Mouse (Mus musculus) lung, postnatal 0 days (tissue): ENCODE measurements around the gene Mfsd4b2. TPM values are rescaled to one million over a fixed set of nuclear protein-coding genes. Genes with fewer than 3 reads are reported as not detected.
"Not testable (repeated sequence)": the region's sequence is repeated elsewhere in the genome, so short reads cannot be mapped to it uniquely, and the experiment has no call there.

ENCODE experiments used
- ATAC-seq: fragments of 200-750 bp; cut with Nextera tagmentation; 2 replicates; pipeline ENCODE4 v1.8.0; 2017; ENCODE audit warnings: moderate library complexity
- DNase-seq: peaks from one replicate; pipeline ENCODE4 v3.0.0-alpha.2; 2016; ENCODE audit warnings: low spot score
- H3K27ac ChIP-seq: fragments of 300-500 bp; sonication (generic); 2 replicates; pipeline ENCODE4 v1.5.1; 2014; ENCODE audit warnings: antibody characterized with exemption, mild to moderate bottlenecking, low read length, mixed read lengths
- H3K27me3 ChIP-seq: fragments of 300-500 bp; sonication (generic); replicated peaks from 2 replicates; pipeline ENCODE4 v1.6.1; 2014; ENCODE audit warnings: low read length, mixed read lengths; ENCODE audit not compliant: insufficient read depth
- H3K36me3 ChIP-seq: fragments of 300-500 bp; sonication (generic); 2 replicates; pipeline ENCODE4 v1.6.1; 2014; ENCODE audit warnings: low read length, mixed read lengths; ENCODE audit not compliant: insufficient read depth
- H3K4me1 ChIP-seq: fragments of 300-500 bp; sonication (generic); 2 replicates; pipeline ENCODE4 v1.6.1; 2014; ENCODE audit warnings: antibody characterized with exemption, low read depth, low read length, mixed read lengths; ENCODE audit not compliant: insufficient read depth
- H3K4me2 ChIP-seq: fragments of 300-500 bp; sonication (generic); replicated peaks from 2 replicates; pipeline ENCODE4 v1.6.1; 2014; ENCODE audit warnings: low read depth, mild to moderate bottlenecking, low read length, moderate library complexity, mixed read lengths
- H3K4me3 ChIP-seq: fragments of 300-500 bp; sonication (generic); 2 replicates; pipeline ENCODE4 v1.5.1; 2014; ENCODE audit warnings: low read depth, low read length
- H3K9ac ChIP-seq: fragments of 300-500 bp; sonication (generic); replicated peaks from 2 replicates; pipeline ENCODE4 v1.6.1; 2014; ENCODE audit warnings: low read depth, mild to moderate bottlenecking
- H3K9me3 ChIP-seq: fragments of 300-500 bp; sonication (generic); 2 replicates; pipeline ENCODE4 v1.6.1; 2016; ENCODE audit warnings: low read length, mixed read lengths
- CTCF ChIP-seq: IDR thresholded peaks from 2 replicates; pipeline ENCODE4 v1.5.1; 2016; ENCODE audit warnings: antibody characterized with exemption, mild to moderate bottlenecking
- EP300 ChIP-seq: IDR thresholded peaks from 2 replicates; pipeline ENCODE4 v1.6.1; 2016; ENCODE audit warnings: antibody characterized with exemption, mild to moderate bottlenecking, control low read depth
- WGBS: fragments of 180-500 bp; shearing (Covaris S2); extraction: QIAGEN DNeasy Blood & Tissue Kit; methylation state at CpG from one replicate; pipeline ENCODE4 v1.1.7; 2014; 5-methylcytosine and 5-hydroxymethylcytosine counted together
- polyA plus RNA-seq: library from polyadenylated mRNA; unstranded; fragments of >200 nt; fragmentation: Nextera tagmentation; extraction: Ambion mirVana; gene quantifications from 2 replicates; pipeline ENCODE4 v1.2.1, GENCODE M21; 2015

Gene Mfsd4b2
- polyA plus RNA-seq, 1 experiment from 2014 or later, result not detected

DNA sequence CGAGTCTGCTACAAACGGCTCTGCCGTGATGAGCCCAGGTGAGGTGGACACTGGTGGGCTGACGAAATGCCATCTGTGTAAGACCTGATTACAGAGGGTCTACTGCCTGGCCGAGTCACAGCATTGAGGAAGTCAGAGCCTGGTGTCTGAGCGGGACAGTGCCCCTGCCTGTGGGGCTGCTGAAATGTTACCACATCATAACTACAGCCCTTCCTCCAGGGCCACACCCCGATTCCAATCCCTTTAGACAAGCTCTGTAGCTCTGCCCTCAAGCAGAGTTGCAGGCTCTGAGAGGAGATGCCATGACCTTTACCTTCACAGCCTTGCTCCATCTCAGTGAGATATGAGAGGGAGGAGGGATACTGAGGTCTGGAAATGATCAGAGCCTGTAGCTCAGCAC, 9.8 kb upstream of the Mfsd4b2 start:
- Histone ChIP-seq H3K4me2 (no peak overlapping the region), H3K9me3 (no peaks in the 10 kb centered on the region), H3K27me3 (no peaks in the 10 kb centered on the region), H3K4me3 (no peak overlapping the region), H3K27ac (no peak overlapping the region), H3K36me3 (no peaks in the 10 kb centered on the region), H3K4me1 (no peaks in the 10 kb centered on the region), H3K9ac (no peak overlapping the region)
- TF ChIP-seq CTCF (no peak), EP300 (no peak)
- DNase-seq, result no peak
- 70% methylated on average over 7 of the region's 7 CpGs for WGBS
- ATAC-seq, result no peak

DNA sequence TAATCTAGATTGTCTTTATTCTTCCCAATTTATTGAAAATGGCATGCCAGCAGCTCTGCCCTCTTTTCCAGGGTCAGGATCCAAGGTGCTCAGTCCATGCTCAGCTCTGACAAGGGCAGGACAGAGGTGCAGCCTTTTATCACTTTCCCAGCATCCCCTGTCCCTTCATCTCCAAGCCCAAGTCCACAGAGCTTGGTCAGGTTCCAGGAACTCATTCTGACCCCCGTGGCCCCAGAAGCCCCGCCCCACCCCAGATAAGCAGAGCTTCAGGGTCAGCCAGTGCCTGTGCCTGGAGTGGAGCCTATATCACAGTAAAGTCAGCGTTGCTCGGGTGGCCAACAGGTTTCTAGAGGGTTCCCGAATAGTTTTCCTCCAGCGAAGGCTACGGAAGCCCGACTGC, 2.2 kb downstream of the Mfsd4b2 start:
- not testable (repeated sequence) for H3K27ac ChIP-seq, H3K36me3 ChIP-seq, H3K27me3 ChIP-seq, ATAC-seq, H3K4me2 ChIP-seq, DNase-seq, H3K4me3 ChIP-seq, H3K4me1 ChIP-seq, H3K9ac ChIP-seq, H3K9me3 ChIP-seq
- WGBS, result 61% methylated on average over 8 of the region's 8 CpGs

DNA sequence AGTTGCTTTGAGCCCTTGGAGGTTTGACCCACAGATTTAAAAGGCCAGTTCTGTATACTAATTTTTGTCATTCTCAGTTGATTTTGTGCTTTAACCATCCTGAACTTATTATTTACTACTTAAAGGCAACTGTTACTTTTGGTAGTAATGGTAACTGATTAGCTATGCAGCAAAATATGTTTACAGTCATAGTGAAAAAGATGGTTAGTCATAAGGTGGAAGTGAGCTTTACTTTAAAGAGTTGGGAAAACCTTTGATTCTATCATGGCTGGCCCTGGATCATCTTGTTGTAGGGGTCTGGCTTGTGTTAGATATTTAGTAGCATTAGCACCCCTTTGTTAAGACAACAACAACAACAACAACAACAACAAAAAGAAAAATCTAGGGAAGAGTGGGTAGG, 14.1 kb downstream of the Mfsd4b2 start:
- Histone ChIP-seq H3K4me3 (no peak overlapping the region), H3K4me1 (no peaks in the 10 kb centered on the region), H3K4me2 (no peak overlapping the region), H3K9ac (no peak overlapping the region), H3K27me3 (no peaks in the 10 kb centered on the region), H3K9me3 (no peaks in the 10 kb centered on the region), H3K36me3 (no peaks in the 10 kb centered on the region), H3K27ac (no peak overlapping the region)
- DNase-seq (no peak), ATAC-seq (no peak)
- no peak for TF ChIP-seq EP300
- no peak for TF ChIP-seq CTCF

DNA sequence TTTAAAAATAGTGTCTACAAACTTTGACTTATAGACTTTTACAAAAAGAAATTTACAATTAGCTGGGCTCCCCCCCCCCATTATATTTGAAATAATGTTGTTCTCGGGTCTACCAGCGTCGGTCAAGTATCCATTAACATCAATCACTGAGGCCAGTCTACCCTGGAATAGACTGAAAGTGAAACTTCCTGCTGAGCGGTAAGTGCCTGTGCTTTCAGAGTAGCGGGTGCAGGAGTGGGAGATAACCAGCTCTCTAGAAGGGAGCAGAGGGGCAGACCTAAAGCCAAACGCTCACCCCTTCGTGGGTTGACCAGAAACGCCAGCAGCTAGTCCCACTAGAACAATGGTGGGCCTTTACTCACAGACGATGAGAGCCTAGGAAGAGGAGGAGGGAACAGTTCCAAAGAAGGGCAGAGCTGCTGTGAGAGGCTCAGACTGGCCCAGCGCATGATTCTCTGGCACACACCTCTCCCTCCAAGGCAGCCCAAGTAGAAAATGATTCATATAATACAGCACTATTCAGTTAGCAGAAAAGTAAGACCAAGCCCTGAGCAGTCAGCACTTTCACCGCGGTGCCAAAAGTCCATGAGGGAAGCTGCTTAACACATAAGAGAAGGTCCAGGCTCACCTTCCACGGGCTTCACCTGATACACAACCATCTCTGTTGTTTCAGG, 17.8 kb downstream of the Mfsd4b2 start:
- WGBS, result 48% methylated on average over 13 of the region's 13 CpGs
- peak overlapping the region; percentile 19; the same call in 1 of the 2 replicates for H3K4me3 ChIP-seq
- no peaks in the 10 kb centered on the region for H3K4me1 ChIP-seq

DNA sequence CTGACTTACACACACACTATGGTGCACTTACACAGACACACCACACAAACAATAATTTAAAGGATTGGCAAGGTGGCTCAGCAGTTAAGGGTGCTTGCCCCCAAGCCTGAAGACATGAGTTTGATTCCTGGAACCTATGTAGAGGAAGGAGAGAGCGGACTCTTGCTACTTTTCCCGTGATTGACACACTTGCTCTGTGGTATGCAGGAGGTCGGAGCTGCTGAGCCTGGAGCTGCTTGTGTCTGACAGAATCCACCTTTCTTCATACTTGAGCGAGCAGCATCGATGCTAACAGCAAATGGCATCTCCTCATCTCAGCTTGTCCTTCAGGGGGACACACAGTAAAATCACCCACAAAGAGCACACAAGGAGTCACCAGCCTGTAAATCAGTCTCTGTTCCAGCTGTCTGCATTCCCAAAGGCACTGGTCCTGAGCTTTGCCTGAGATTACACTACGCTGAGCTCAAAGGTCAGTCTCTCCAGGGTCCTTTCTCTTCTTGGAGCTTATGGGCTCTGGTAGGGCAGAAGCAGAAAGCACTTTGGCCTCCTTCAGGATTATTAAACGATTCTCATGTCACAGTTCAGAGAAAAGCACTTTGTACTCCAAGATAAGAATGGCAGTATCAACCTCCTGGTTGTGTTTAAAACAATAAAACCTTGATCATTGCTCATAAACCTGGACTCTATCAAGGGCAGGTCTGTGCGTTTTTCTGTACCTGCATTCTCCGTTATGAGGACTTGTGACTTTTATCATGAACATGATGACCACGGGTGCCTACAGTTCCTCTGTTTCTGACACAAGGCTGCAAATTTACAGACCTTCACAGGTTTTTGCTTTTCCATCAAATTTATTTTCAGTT, 19.7 kb downstream of the Mfsd4b2 start:
- H3K4me3 ChIP-seq, result no peak overlapping the region
- no peaks in the 10 kb centered on the region for H3K9me3 ChIP-seq
- no peaks in the 10 kb centered on the region for H3K27me3 ChIP-seq
- H3K27ac ChIP-seq, result no peak overlapping the region
- no peak overlapping the region for H3K9ac ChIP-seq
- H3K36me3 ChIP-seq, result no peaks in the 10 kb centered on the region
- TF ChIP-seq EP300, result no peak
- TF ChIP-seq CTCF, result no peak
- ATAC-seq (no peak), DNase-seq (no peak)
- no peaks in the 10 kb centered on the region for H3K4me1 ChIP-seq
- H3K4me2 ChIP-seq, result no peak overlapping the region
- WGBS, result 69% methylated on average over 10 of the region's 10 CpGs

More for the DNA sequence above, 17.8 kb downstream of the Mfsd4b2 start:
- DNase-seq (no peak), ATAC-seq (peak; percentile 49)
- no peaks in the 10 kb centered on the region for H3K27me3 ChIP-seq
- no peaks in the 10 kb centered on the region for H3K9me3 ChIP-seq
- H3K27ac ChIP-seq, result no peak overlapping the region
- TF ChIP-seq EP300 (no peak), CTCF (no peak)
- H3K9ac ChIP-seq, result 0 out of 2 replicates have a peak overlapping the region, but pooled peaks have one; percentile 26
- no peaks in the 10 kb centered on the region for H3K36me3 ChIP-seq
- peak overlapping the region; percentile 47 for H3K4me2 ChIP-seq

DNA sequence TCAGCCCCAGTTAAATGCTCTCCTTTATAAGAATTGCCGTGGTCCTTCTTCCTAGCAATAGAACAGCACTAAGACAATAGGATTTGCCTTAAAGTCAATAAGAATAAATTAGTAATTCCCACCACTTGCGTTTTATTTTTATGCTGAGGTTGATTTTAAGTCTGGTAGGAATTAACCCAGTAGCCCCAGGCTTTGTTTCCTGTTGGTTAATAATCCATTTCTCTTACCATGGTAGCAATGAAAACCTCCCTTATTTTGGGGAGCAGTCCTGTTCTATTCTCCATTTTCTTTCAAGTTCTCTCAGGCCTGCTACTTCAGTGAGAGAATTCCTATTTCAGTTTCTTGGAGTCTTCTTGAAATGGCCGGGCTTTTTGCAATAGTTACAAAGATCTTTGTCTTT, 22.5 kb downstream of the Mfsd4b2 start:
- 76% methylated on average over 3 of the region's 3 CpGs for WGBS
- no peak for TF ChIP-seq EP300
- TF ChIP-seq CTCF, result no peak
- no peak for ATAC-seq

More for the DNA sequence above, 22.5 kb downstream of the Mfsd4b2 start:
- no peaks in the 10 kb centered on the region for H3K36me3 ChIP-seq
- no peaks in the 10 kb centered on the region for H3K4me1 ChIP-seq
- no peak overlapping the region for H3K4me2 ChIP-seq
- H3K4me3 ChIP-seq, result no peak overlapping the region
- H3K9me3 ChIP-seq, result no peaks in the 10 kb centered on the region
- H3K27me3 ChIP-seq, result no peaks in the 10 kb centered on the region
- no peak for DNase-seq
- H3K9ac ChIP-seq, result no peak overlapping the region
- H3K27ac ChIP-seq, result no peak overlapping the region
